Mouse (Mus musculus): Measurements from ENCODE around the gene Atf3. TPM values are rescaled to one million over a fixed set of nuclear protein-coding genes. Genes with fewer than 3 reads are reported as not detected.

The Atf3 gene
- polyA plus RNA-seq, 1 experiment from 2014 or later = 1.4 TPM

DNA sequence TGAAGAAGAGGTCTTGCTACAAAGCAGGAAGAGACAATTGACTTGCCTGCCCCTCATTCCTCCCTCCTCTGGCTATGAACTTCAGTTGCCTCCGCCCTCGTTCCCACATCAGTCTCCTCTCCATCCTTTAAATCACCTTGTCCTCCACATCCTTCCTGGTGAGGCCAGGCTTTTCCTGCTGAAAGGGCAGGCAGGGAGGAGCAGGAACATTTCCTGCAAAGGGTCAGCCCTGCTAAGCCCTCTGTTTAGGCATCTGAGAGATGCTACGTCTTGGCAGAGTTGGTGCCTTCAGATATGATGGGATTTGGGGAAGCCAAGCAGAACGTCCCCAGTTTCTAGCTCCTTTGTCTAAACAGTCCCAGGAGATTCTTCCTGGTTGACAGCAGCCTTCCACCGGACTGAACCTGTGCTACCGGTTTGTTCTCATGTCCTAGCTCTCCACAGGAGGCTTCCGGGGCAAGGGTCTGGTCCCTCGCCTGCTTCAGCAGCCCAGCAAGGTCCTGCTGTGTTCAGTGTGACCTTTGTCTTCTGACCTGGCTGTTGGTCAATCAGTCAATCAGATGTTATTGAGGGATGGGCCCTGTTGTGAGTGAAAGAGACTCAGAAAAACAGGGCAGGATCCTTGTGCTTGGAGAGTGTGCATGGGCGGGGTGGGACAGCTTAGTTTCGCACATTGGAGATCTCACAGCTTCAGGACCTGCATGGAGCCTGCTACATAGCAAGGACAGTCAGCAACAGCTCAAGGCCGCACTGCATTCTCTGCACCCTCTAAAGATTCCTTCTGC lies 38.9 kb upstream of the Atf3 start:
- H3K27ac ChIP-seq (ENCODE audit: low read depth, low read length) = no peak overlapping the region
- no peak overlapping the region for H3K4me2 ChIP-seq (replicated peaks; ENCODE audit: low read depth, low read length)
- WGBS = 51% methylated on average over 11 of the region's 11 CpGs
- ATAC-seq (ENCODE audit: low FRiP score) (no peak), DNase-seq (ENCODE audit: low spot score) (no peak)
- H3K9ac ChIP-seq (ENCODE audit: low read depth, low read length) = no peak overlapping the region
- H3K4me3 ChIP-seq (ENCODE audit: low read depth, low read length) = no peak overlapping the region
- H3K9me3 ChIP-seq (ENCODE audit: control insufficient read depth, low read length) = no peaks in the 10 kb centered on the region
- H3K4me1 ChIP-seq (replicated peaks; ENCODE audit: control insufficient read depth, insufficient read depth, low read length) = no peaks in the 10 kb centered on the region
- H3K27me3 ChIP-seq (ENCODE audit: control insufficient read depth, insufficient read depth, low read length) = no peaks in the 10 kb centered on the region
- H3K36me3 ChIP-seq (ENCODE audit: control insufficient read depth, insufficient read depth, low read length) = no peaks in the 10 kb centered on the region

GRCm38 (mm10) chr1:191256134-191256533 lies 38.3 kb upstream of the Atf3 start:
- Histone ChIP-seq H3K27ac (ENCODE audit: low read depth, low read length) (no peak overlapping the region), H3K9me3 (ENCODE audit: control insufficient read depth, low read length) (no peaks in the 10 kb centered on the region), H3K27me3 (ENCODE audit: control insufficient read depth, insufficient read depth, low read length) (no peaks in the 10 kb centered on the region), H3K36me3 (ENCODE audit: control insufficient read depth, insufficient read depth, low read length) (no peaks in the 10 kb centered on the region), H3K4me2 (replicated peaks; ENCODE audit: low read depth, low read length) (no peak overlapping the region), H3K4me1 (replicated peaks; ENCODE audit: control insufficient read depth, insufficient read depth, low read length) (no peaks in the 10 kb centered on the region), H3K9ac (ENCODE audit: low read depth, low read length) (no peak overlapping the region), H3K4me3 (ENCODE audit: low read depth, low read length) (no peak overlapping the region)
- DNase-seq (ENCODE audit: low spot score) (no peak), ATAC-seq (ENCODE audit: low FRiP score) (no peak)
- 92% methylated on average over 5 of the region's 5 CpGs for WGBS

- Histone ChIP-seq H3K4me3 (ENCODE audit: low read depth, low read length) (no peak overlapping the region), H3K27ac (ENCODE audit: low read depth, low read length) (no peak overlapping the region), H3K9me3 (ENCODE audit: control insufficient read depth, low read length) (no peaks in the 10 kb centered on the region), H3K4me2 (replicated peaks; ENCODE audit: low read depth, low read length) (no peak overlapping the region), H3K36me3 (ENCODE audit: control insufficient read depth, insufficient read depth, low read length) (no peaks in the 10 kb centered on the region), H3K27me3 (ENCODE audit: control insufficient read depth, insufficient read depth, low read length) (no peaks in the 10 kb centered on the region), H3K4me1 (replicated peaks; ENCODE audit: control insufficient read depth, insufficient read depth, low read length) (no peaks in the 10 kb centered on the region), H3K9ac (ENCODE audit: low read depth, low read length) (no peak overlapping the region)
- DNase-seq (ENCODE audit: low spot score) (no peak), ATAC-seq (ENCODE audit: low FRiP score) (no peak)
- 65% methylated on average over 5 of the region's 5 CpGs for WGBS
These were observed 36.6 kb upstream of the Atf3 start for GRCm38 (mm10) chr1:191254448-191254847.

DNA sequence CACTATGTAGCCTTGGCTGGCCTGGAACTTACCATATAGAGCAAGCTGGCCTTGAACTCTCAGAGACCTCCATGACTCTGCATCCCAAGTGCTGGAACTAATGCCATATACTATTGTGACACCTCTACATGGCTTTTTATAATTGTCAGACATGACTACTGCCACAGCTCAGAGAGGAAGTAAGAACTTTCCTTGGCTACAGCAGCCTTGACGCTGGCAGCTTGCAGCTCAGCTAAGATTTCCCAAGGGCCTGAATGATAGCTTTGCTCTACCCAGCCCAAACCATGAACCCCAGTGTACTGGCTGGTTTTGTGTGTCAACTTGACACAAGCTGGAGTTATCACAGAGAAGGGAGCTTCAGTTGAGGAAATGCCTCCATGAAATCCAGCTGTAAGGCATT lies 35.8 kb upstream of the Atf3 start:
- DNase-seq (ENCODE audit: low spot score) (no peak), ATAC-seq (ENCODE audit: low FRiP score) (no peak)
- Histone ChIP-seq H3K4me1 (replicated peaks; ENCODE audit: control insufficient read depth, insufficient read depth, low read length) (no peaks in the 10 kb centered on the region), H3K27ac (ENCODE audit: low read depth, low read length) (no peak overlapping the region), H3K36me3 (ENCODE audit: control insufficient read depth, insufficient read depth, low read length) (no peaks in the 10 kb centered on the region), H3K4me3 (ENCODE audit: low read depth, low read length) (no peak overlapping the region), H3K9me3 (ENCODE audit: control insufficient read depth, low read length) (no peaks in the 10 kb centered on the region), H3K9ac (ENCODE audit: low read depth, low read length) (no peak overlapping the region), H3K4me2 (replicated peaks; ENCODE audit: low read depth, low read length) (no peak overlapping the region), H3K27me3 (ENCODE audit: control insufficient read depth, insufficient read depth, low read length) (no peaks in the 10 kb centered on the region)
- 83% methylated on average over 1 of the region's 1 CpGs for WGBS

DNA sequence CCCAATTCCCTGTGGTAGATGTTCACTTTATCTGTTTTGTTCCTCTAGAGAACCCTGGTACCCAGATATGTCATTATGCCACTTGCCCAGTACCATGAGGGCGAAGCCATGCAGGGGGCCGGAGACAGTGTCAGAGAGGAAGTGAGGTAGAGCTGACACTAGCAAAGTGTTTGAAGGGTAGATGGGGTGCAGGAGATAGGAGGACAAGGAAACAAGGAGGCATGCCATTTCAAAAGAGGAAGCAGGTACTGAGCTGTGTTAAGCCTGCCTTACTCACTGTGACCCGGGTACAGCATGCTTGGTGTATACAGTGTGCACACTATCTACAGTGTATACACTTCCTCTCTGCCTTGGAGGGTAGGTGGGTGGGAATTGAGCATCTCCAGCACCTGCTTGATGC lies 32.1 kb upstream of the Atf3 start:
- H3K4me2 ChIP-seq (replicated peaks; ENCODE audit: low read depth, low read length) = no peak overlapping the region
- no peak overlapping the region for H3K9ac ChIP-seq (ENCODE audit: low read depth, low read length)
- DNase-seq (ENCODE audit: low spot score) = no peak
- no peaks in the 10 kb centered on the region for H3K27me3 ChIP-seq (ENCODE audit: control insufficient read depth, insufficient read depth, low read length)
- H3K36me3 ChIP-seq (ENCODE audit: control insufficient read depth, insufficient read depth, low read length) = no peaks in the 10 kb centered on the region
- no peaks in the 10 kb centered on the region for H3K4me1 ChIP-seq (replicated peaks; ENCODE audit: control insufficient read depth, insufficient read depth, low read length)
- H3K9me3 ChIP-seq (ENCODE audit: control insufficient read depth, low read length) = no peaks in the 10 kb centered on the region
- H3K4me3 ChIP-seq (ENCODE audit: low read depth, low read length) = no peak overlapping the region
- 95% methylated on average over 3 of the region's 3 CpGs for WGBS
- no peak for ATAC-seq (ENCODE audit: low FRiP score)
- no peak overlapping the region for H3K27ac ChIP-seq (ENCODE audit: low read depth, low read length)

GRCm38 (mm10) chr1:191248423-191248822 lies 30.6 kb upstream of the Atf3 start:
- H3K9ac ChIP-seq (ENCODE audit: low read depth, low read length) = no peak overlapping the region
- H3K9me3 ChIP-seq (ENCODE audit: control insufficient read depth, low read length) = no peaks in the 10 kb centered on the region
- WGBS = 76% methylated on average over 1 of the region's 1 CpGs
- H3K4me3 ChIP-seq (ENCODE audit: low read depth, low read length) = no peak overlapping the region
- ATAC-seq (ENCODE audit: low FRiP score) (no peak), DNase-seq (ENCODE audit: low spot score) (no peak)
- no peak overlapping the region for H3K4me2 ChIP-seq (replicated peaks; ENCODE audit: low read depth, low read length)
- H3K27ac ChIP-seq (ENCODE audit: low read depth, low read length) = no peak overlapping the region
- H3K36me3 ChIP-seq (ENCODE audit: control insufficient read depth, insufficient read depth, low read length) = no peaks in the 10 kb centered on the region
- H3K27me3 ChIP-seq (ENCODE audit: control insufficient read depth, insufficient read depth, low read length) = no peaks in the 10 kb centered on the region
- H3K4me1 ChIP-seq (replicated peaks; ENCODE audit: control insufficient read depth, insufficient read depth, low read length) = no peaks in the 10 kb centered on the region

GRCm38 (mm10) chr1:191247561-191247960 lies 29.7 kb upstream of the Atf3 start:
- DNase-seq (ENCODE audit: low spot score) (no peak), ATAC-seq (ENCODE audit: low FRiP score) (no peak)
- no peak overlapping the region for H3K4me2 ChIP-seq (replicated peaks; ENCODE audit: low read depth, low read length)
- no peaks in the 10 kb centered on the region for H3K4me1 ChIP-seq (replicated peaks; ENCODE audit: control insufficient read depth, insufficient read depth, low read length)
- 96% methylated on average over 1 of the region's 1 CpGs for WGBS
- H3K4me3 ChIP-seq (ENCODE audit: low read depth, low read length) = no peak overlapping the region
- no peak overlapping the region for H3K9ac ChIP-seq (ENCODE audit: low read depth, low read length)
- H3K27me3 ChIP-seq (ENCODE audit: control insufficient read depth, insufficient read depth, low read length) = no peaks in the 10 kb centered on the region
- H3K9me3 ChIP-seq (ENCODE audit: control insufficient read depth, low read length) = no peaks in the 10 kb centered on the region
- H3K36me3 ChIP-seq (ENCODE audit: control insufficient read depth, insufficient read depth, low read length) = no peaks in the 10 kb centered on the region
- no peak overlapping the region for H3K27ac ChIP-seq (ENCODE audit: low read depth, low read length)

DNA sequence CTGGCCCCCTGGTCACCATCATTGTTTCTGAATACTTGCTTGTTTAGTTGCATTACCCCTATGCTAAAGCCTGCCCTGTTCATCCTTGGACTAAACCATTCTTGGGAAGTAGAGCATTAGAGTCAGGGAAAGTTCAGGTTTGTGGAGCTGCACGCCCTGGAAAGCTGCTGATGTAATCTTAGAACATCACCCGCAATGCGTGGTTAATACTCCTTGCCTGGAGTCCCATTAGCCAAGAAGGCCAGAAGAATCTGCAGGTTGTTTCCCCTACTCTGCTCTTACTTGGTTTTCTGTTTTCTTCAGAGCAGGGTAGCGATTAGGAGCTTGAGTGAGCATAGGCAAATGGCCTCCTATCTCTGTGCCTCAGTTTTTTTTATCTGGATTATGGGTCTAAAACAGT lies 26.0 kb upstream of the Atf3 start:
- Histone ChIP-seq H3K36me3 (ENCODE audit: control insufficient read depth, insufficient read depth, low read length) (no peaks in the 10 kb centered on the region), H3K4me3 (ENCODE audit: low read depth, low read length) (no peak overlapping the region), H3K27me3 (ENCODE audit: control insufficient read depth, insufficient read depth, low read length) (no peaks in the 10 kb centered on the region), H3K4me2 (replicated peaks; ENCODE audit: low read depth, low read length) (no peak overlapping the region), H3K9ac (ENCODE audit: low read depth, low read length) (no peak overlapping the region), H3K4me1 (replicated peaks; ENCODE audit: control insufficient read depth, insufficient read depth, low read length) (no peaks in the 10 kb centered on the region), H3K9me3 (ENCODE audit: control insufficient read depth, low read length) (no peaks in the 10 kb centered on the region), H3K27ac (ENCODE audit: low read depth, low read length) (no peak overlapping the region)
- ATAC-seq (ENCODE audit: low FRiP score) = no peak
- 93% methylated on average over 4 of the region's 4 CpGs for WGBS
- no peak for DNase-seq (ENCODE audit: low spot score)

DNA sequence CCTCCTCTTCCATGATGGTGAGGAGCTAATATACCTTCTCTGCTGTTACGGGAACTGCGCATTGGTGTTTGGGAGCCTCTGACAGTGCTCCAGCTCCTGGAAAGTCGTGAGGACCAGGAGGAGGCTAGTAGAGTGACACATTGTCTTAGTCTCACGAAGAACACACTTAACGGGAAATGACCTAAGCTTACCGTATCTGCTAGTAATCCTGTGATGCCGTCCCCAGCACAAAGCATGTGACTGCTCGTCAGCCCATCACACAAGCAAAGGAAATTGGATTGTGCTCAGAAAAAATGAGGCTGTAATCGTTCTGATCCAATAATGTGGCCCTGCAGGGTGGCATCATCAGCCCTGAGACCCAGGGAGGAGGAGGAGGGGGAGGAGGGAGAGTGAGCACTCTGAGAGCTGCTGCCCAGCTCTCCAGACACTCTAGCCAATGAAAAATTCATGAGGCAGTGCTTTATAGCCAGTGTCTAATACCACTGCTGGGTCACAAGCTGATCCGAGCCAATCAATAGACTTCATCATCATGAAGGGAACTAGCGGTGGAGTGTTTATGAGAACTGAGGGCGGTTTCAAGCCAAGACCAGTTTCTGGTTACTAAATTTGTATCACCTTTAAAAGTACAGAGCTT lies 24.3 kb upstream of the Atf3 start:
- 75% methylated on average over 12 of the region's 12 CpGs for WGBS
- Histone ChIP-seq H3K4me1 (replicated peaks; ENCODE audit: control insufficient read depth, insufficient read depth, low read length) (no peaks in the 10 kb centered on the region), H3K27me3 (ENCODE audit: control insufficient read depth, insufficient read depth, low read length) (no peaks in the 10 kb centered on the region), H3K9me3 (ENCODE audit: control insufficient read depth, low read length) (no peaks in the 10 kb centered on the region), H3K4me2 (replicated peaks; ENCODE audit: low read depth, low read length) (no peak overlapping the region), H3K4me3 (ENCODE audit: low read depth, low read length) (no peak overlapping the region), H3K36me3 (ENCODE audit: control insufficient read depth, insufficient read depth, low read length) (no peaks in the 10 kb centered on the region), H3K27ac (ENCODE audit: low read depth, low read length) (no peak overlapping the region), H3K9ac (ENCODE audit: low read depth, low read length) (no peak overlapping the region)
- peak; percentile 59 for DNase-seq (ENCODE audit: low spot score)
- peak; percentile 71 for ATAC-seq (ENCODE audit: low FRiP score)

Data from hindbrain, embryonic 11.5 days (tissue).